ENCODE assay signal across 14 mouse cellular contexts in the genomic region with DNA sequence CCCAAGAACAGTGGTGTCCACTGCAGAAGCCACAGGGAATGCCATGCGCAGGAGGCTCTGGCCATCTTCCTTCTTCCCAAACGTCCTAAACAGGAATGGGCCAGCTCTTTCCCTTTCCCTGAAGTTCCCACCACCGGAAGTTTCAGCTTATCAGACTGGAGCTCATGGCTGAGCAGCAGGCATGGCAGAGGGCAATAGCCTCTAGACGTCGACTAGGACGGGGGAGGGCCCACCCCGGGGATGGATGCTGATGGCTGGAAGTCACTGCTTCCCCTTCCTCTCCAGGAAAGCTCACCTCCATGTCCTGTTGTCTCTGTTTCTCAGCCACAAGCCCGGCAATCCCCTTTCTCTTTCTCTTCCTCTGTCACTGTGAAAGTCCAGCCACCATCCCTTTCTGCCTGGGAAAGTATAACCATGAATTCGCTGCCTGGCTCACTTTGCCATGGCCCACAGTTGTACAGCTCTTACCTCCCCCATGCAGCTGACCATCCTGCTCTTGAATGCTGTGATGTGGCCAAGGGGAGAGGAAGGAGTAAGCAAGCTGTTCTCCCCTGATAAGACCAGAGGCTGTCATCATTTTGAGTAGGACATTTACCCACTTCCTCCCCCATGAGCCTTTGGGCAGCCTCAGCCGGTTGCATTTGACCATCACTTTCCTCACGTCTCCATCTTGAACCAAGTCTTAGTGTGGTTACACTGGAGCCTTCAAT. TPM values are rescaled to one million over a fixed set of nuclear protein-coding genes. Genes with fewer than 3 reads are reported as not detected.
DNase-seq lines count a peak whose midpoint lies in the region; ATAC-seq and TF ChIP-seq lines count a peak whose summit lies in the region.
"Had no signal": no experiment of that assay in that cellular context is flagged by ENCODE, and none has a peak within 500 bp of the region (broad histone marks: within the 10 kb centered on the region; RNA-seq: fewer than 3 reads in every experiment).

A gene (minus strand): TSS at position 475 of the 710 bp plus-strand sequence.

- peaks cover 12% of the 10 kb centered on the region for H3K36me3 ChIP-seq in forebrain, embryonic 10.5 days (replicated peaks)
- H3K36me3 ChIP-seq in forebrain, embryonic 13.5 days (ENCODE audit: poor library complexity, severe bottlenecking): peaks cover 6% of the 10 kb centered on the region; the same call in 1 of the 2 replicates
- H3K36me3 ChIP-seq in kidney, postnatal 0 days (ENCODE audit: insufficient read depth, low read length): no peaks in the 10 kb centered on the region
- H3K36me3 ChIP-seq in limb, embryonic 10.5 days: peaks cover 3% of the 10 kb centered on the region; the same call in 1 of the 2 replicates
- no peaks in the 10 kb centered on the region for H3K36me3 ChIP-seq in midbrain, embryonic 14.5 days (ENCODE audit: control insufficient read depth, insufficient read depth, low read length)

- no peak within 1 kb of the TSS for H3K4me2 ChIP-seq in forebrain, embryonic 13.5 days
- no peak within 1 kb of the TSS for H3K4me2 ChIP-seq in kidney, postnatal 0 days (ENCODE audit: low read length)
- no peak within 1 kb of the TSS for H3K4me2 ChIP-seq in midbrain, embryonic 14.5 days (ENCODE audit: low read length)
- H3K4me2 ChIP-seq: limb, embryonic 12.5 days had no signal

- TF ChIP-seq CTCF in kidney, postnatal 0 days (IDR thresholded peaks at IDR 0.05; ENCODE audit: low read depth): no peak

- peaks cover 51% of the 10 kb centered on the region for H3K27me3 ChIP-seq in forebrain, embryonic 10.5 days (ENCODE audit: poor library complexity, severe bottlenecking)
- H3K27me3 ChIP-seq in forebrain, embryonic 13.5 days: peaks cover under 1% of the 10 kb centered on the region; the same call in 1 of the 2 replicates
- no peaks in the 10 kb centered on the region for H3K27me3 ChIP-seq in kidney, postnatal 0 days (ENCODE audit: insufficient read depth, low read length)
- peaks cover 44% of the 10 kb centered on the region for H3K27me3 ChIP-seq in limb, embryonic 10.5 days (ENCODE audit: low read depth, poor library complexity, severe bottlenecking)
- no peaks in the 10 kb centered on the region for H3K27me3 ChIP-seq in midbrain, embryonic 14.5 days (ENCODE audit: control insufficient read depth, insufficient read depth, low read length)

- H3K4me1 ChIP-seq in forebrain, embryonic 10.5 days: peaks cover 29% of the 10 kb centered on the region
- peaks cover 27% of the 10 kb centered on the region for H3K4me1 ChIP-seq in forebrain, embryonic 13.5 days
- peaks cover 17% of the 10 kb centered on the region for H3K4me1 ChIP-seq in kidney, postnatal 0 days (replicated peaks; ENCODE audit: insufficient read depth, low read length)
- H3K4me1 ChIP-seq in limb, embryonic 10.5 days: peaks cover 25% of the 10 kb centered on the region
- peaks cover 8% of the 10 kb centered on the region for H3K4me1 ChIP-seq in midbrain, embryonic 14.5 days (ENCODE audit: control insufficient read depth, insufficient read depth, low read length)

- H3K4me3 ChIP-seq in forebrain, embryonic 10.5 days: peak within 1 kb of the TSS; percentile 1; the same call in 1 of the 2 replicates
- no peak within 1 kb of the TSS for H3K4me3 ChIP-seq in forebrain, embryonic 13.5 days
- no peak within 1 kb of the TSS for H3K4me3 ChIP-seq in kidney, postnatal 0 days (replicated peaks; ENCODE audit: low read depth, low read length)
- H3K4me3 ChIP-seq in limb, embryonic 10.5 days: no peak within 1 kb of the TSS
- H3K4me3 ChIP-seq in midbrain, embryonic 14.5 days (replicated peaks; ENCODE audit: low read depth, low read length): no peak within 1 kb of the TSS
- H3K4me3 ChIP-seq: gastrocnemius, adult 2 months; limb, embryonic 12.5 days had no signal

- no peak within 1 kb of the TSS for H3K9ac ChIP-seq in forebrain, embryonic 13.5 days
- H3K9ac ChIP-seq in kidney, postnatal 0 days (ENCODE audit: low read depth, low read length): no peak within 1 kb of the TSS
- H3K9ac ChIP-seq in midbrain, embryonic 14.5 days (replicated peaks; ENCODE audit: low read length): no peak within 1 kb of the TSS
- H3K9ac ChIP-seq: limb, embryonic 12.5 days had no signal

- H3K27ac ChIP-seq in forebrain, embryonic 10.5 days: 0 out of 2 replicates have a peak within 1 kb of the TSS, but pooled peaks have one; percentile 20
- H3K27ac ChIP-seq in forebrain, embryonic 13.5 days: no peak within 1 kb of the TSS
- H3K27ac ChIP-seq in kidney, postnatal 0 days: no peak within 1 kb of the TSS
- H3K27ac ChIP-seq in limb, embryonic 10.5 days: no peak within 1 kb of the TSS
- no peak within 1 kb of the TSS for H3K27ac ChIP-seq in midbrain, embryonic 14.5 days (replicated peaks; ENCODE audit: low read depth, low read length)
- H3K27ac ChIP-seq: gastrocnemius, adult 2 months; hindbrain, postnatal 0 days; limb, embryonic 12.5 days had no signal

- ATAC-seq in forebrain, embryonic 13.5 days: no peak
- ATAC-seq in kidney, postnatal 0 days (replicated peaks; ENCODE audit: low FRiP score, low read depth): no peak
- peak; percentile 82 for ATAC-seq in erythroblast, adult 5-6 weeks (replicated peaks; ENCODE audit: low FRiP score, poor library complexity, severe bottlenecking)
- ATAC-seq in megakaryocyte, adult 5-6 weeks (ENCODE audit: poor library complexity, severe bottlenecking): peak; percentile 61
- no peak for ATAC-seq in midbrain, embryonic 14.5 days (ENCODE audit: low FRiP score, low TSS enrichment)
- ATAC-seq: hindbrain, postnatal 0 days had no signal

- H3K9me3 ChIP-seq in forebrain, embryonic 10.5 days: no peaks in the 10 kb centered on the region
- H3K9me3 ChIP-seq in forebrain, embryonic 13.5 days (replicated peaks): no peaks in the 10 kb centered on the region
- H3K9me3 ChIP-seq in kidney, postnatal 0 days (replicated peaks; ENCODE audit: low read length): no peaks in the 10 kb centered on the region
- no peaks in the 10 kb centered on the region for H3K9me3 ChIP-seq in limb, embryonic 10.5 days (replicated peaks)
- no peaks in the 10 kb centered on the region for H3K9me3 ChIP-seq in midbrain, embryonic 14.5 days (ENCODE audit: control insufficient read depth, low read length)
- H3K9me3 ChIP-seq: limb, embryonic 12.5 days had no signal

- no peak for DNase-seq in forebrain, embryonic 10.5 days (ENCODE audit: extremely low spot score, low spot score)
- no peak for DNase-seq in kidney, postnatal 0 days (ENCODE audit: low spot score)
- no peak for DNase-seq in kidney, adult 18-20 months
- DNase-seq in limb, embryonic 10.5 days (ENCODE audit: low spot score): no peak
- DNase-seq in midbrain, embryonic 14.5 days: no peak
- DNase-seq: cerebellum, adult 11-12 months; gastrocnemius, adult 2 months; layer of hippocampus, adult 9-11 months; thymus, postnatal 25 days had no signal

- WGBS in forebrain, embryonic 10.5 days: 71% methylated on average over 11 of the region's 11 CpGs
- WGBS in forebrain, embryonic 13.5 days: 71% methylated on average over 11 of the region's 11 CpGs
- 58% methylated on average over 11 of the region's 11 CpGs for WGBS in kidney, postnatal 0 days
- 59% methylated on average over 11 of the region's 11 CpGs for WGBS in limb, embryonic 10.5 days
- WGBS in midbrain, embryonic 14.5 days: 75% methylated on average over 11 of the region's 11 CpGs

RNA-seq across cellular contexts. Expression of the gene that starts here (rescaled TPM):
- polyA plus RNA-seq in forebrain, embryonic 10.5 days (2016; fragmentation: Nextera tagmentation; extraction: Ambion mirVana): 5.0 and 6.4 TPM in 2 replicates
- polyA plus RNA-seq in forebrain, embryonic 13.5 days (2015; fragmentation: Nextera tagmentation; extraction: Ambion mirVana): 2.9 and 3.8 TPM in 2 replicates
- polyA plus RNA-seq in kidney, postnatal 0 days (2015; fragmentation: Nextera tagmentation; extraction: Ambion mirVana): 12.1 and 12.9 TPM in 2 replicates
- 23.6 and 57.1 TPM in 2 replicates for total RNA-seq in erythroblast, adult 5-6 weeks (2015; ENCODE audit: low replicate concordance)
- 73.1 and 99.5 TPM in 2 replicates for total RNA-seq in erythroblast, adult 5-6 weeks (2017; ENCODE audit: low replicate concordance)
- 13.2 and 16.0 TPM in 2 replicates for total RNA-seq in megakaryocyte, adult 5-6 weeks (2015)
- total RNA-seq in megakaryocyte, adult 5-6 weeks (2017): 13.2 and 17.9 TPM in 2 replicates
- 4.6 and 5.3 TPM in 2 replicates for polyA plus RNA-seq in limb, embryonic 10.5 days (2016; fragmentation: Nextera tagmentation; extraction: Ambion mirVana)
- 5.4 and 7.7 TPM in 2 replicates for polyA plus RNA-seq in midbrain, embryonic 14.5 days (2014; fragmentation: Nextera tagmentation; extraction: Ambion mirVana)

Comparison
In these comparisons a context has a peak if more than half of its experiments do, and no peak if none do; other contexts are left out.
1. ATAC-seq: peak in erythroblast, adult 5-6 weeks (single experiment) and megakaryocyte, adult 5-6 weeks (single experiment); none in forebrain, embryonic 13.5 days (single experiment), kidney, postnatal 0 days (single experiment) and midbrain, embryonic 14.5 days (single experiment).